Mouse (Mus musculus): ENCODE measurements at regions not wholly inside any gene's neighbourhood (a gene's known extent, or its start where the extent isn't known, plus 50 kb on each side); places are given as distances from the start of the nearest gene placed in this dataset.

- TF ChIP-seq CTCF (IDR thresholded peaks at IDR 0.05; ENCODE audit: insufficient read depth, low read length), result no peak
- no peak for TF ChIP-seq POLR2A (IDR thresholded peaks at IDR 0.05; ENCODE audit: borderline replicate concordance, extremely low read depth, low read depth, low read length)
Observed at GRCm38 (mm10) chr6:135527879-135528278, 165.5 kb downstream of the Emp1 start.
